In genomic region chr7:132296661-132297443, GRCm38 (mm10) we compare ENCODE assay signal across 18 mouse cellular contexts. TPM values are rescaled to one million over a fixed set of nuclear protein-coding genes. Genes with fewer than 3 reads are reported as not detected.
A peak's percentile ranks its signal among the peaks of the same experiment; 100 is the strongest.
DNase-seq lines count a peak whose midpoint lies in the region; ATAC-seq and TF ChIP-seq lines count a peak whose summit lies in the region.
"Had no signal": no experiment of that assay in that cellular context is flagged by ENCODE, and none has a peak within 500 bp of the region (broad histone marks: within the 10 kb centered on the region; RNA-seq: fewer than 3 reads in every experiment).

No protein-coding gene starts in this region.

- peak; percentile 63 for DNase-seq in adrenal gland, adult 2 months
- DNase-seq in adrenal gland, adult 18-20 months (ENCODE audit: low spot score in 2 of 2): no peak
- DNase-seq in heart, adult 8-10 months (ENCODE audit: low spot score): peak; percentile 40
- DNase-seq in heart, postnatal 10 days: no peak
- no peak for DNase-seq in neural tube, embryonic 10.5 days (ENCODE audit: extremely low spot score, low spot score)
- DNase-seq in stomach, postnatal 0 days (ENCODE audit: low spot score): no peak
- DNase-seq: gastrocnemius, postnatal 14 days; heart, postnatal 36 days; thymus, adult 18-20 months had no signal

- no peak for TF ChIP-seq EP300 in stomach, postnatal 0 days (optimal IDR thresholded peaks at IDR 0.05)

- H3K27me3 ChIP-seq in neural tube, embryonic 13.5 days: no peaks in the 10 kb centered on the region
- H3K27me3 ChIP-seq in stomach, postnatal 0 days (ENCODE audit: control insufficient read depth, insufficient read depth, low read length): no peaks in the 10 kb centered on the region
- H3K27me3 ChIP-seq in intestine, embryonic 16.5 days (replicated peaks; ENCODE audit: control insufficient read depth, insufficient read depth, low read length): no peaks in the 10 kb centered on the region
- H3K27me3 ChIP-seq: hindbrain, embryonic 15.5 days; limb, embryonic 13.5 days; liver, embryonic 15.5 days; midbrain, embryonic 13.5 days had no signal

- ATAC-seq in neural tube, embryonic 13.5 days (ENCODE audit: low read depth): no peak
- ATAC-seq in stomach, postnatal 0 days (ENCODE audit: low FRiP score, low TSS enrichment): no peak
- no peak for ATAC-seq in intestine, embryonic 16.5 days
- ATAC-seq: intestine, postnatal 0 days; midbrain, embryonic 13.5 days had no signal

- no peaks in the 10 kb centered on the region for H3K36me3 ChIP-seq in neural tube, embryonic 13.5 days
- no peaks in the 10 kb centered on the region for H3K36me3 ChIP-seq in stomach, postnatal 0 days (ENCODE audit: control insufficient read depth, insufficient read depth, low read length)
- H3K36me3 ChIP-seq in intestine, embryonic 16.5 days (ENCODE audit: control insufficient read depth, insufficient read depth, low read length): no peaks in the 10 kb centered on the region
- H3K36me3 ChIP-seq: forebrain, embryonic 10.5 days; heart, embryonic 10.5 days; hindbrain, embryonic 15.5 days; limb, embryonic 13.5 days; liver, embryonic 15.5 days; midbrain, embryonic 13.5 days had no signal

- TF ChIP-seq CTCF in stomach, postnatal 0 days (IDR thresholded peaks at IDR 0.05; ENCODE audit: low read depth): no peak

- 0 out of 2 replicates have a peak overlapping the region, but pooled peaks have one; percentile 13 for H3K27ac ChIP-seq in neural tube, embryonic 13.5 days (replicated peaks)
- H3K27ac ChIP-seq in stomach, postnatal 0 days (replicated peaks): 0 out of 2 replicates have a peak overlapping the region, but pooled peaks have one; percentile 18
- H3K27ac ChIP-seq in intestine, embryonic 16.5 days (ENCODE audit: low read length): no peak overlapping the region
- H3K27ac ChIP-seq: forebrain, embryonic 10.5 days; heart, embryonic 10.5 days; hindbrain, embryonic 15.5 days; limb, embryonic 13.5 days; liver, embryonic 15.5 days; midbrain, embryonic 13.5 days had no signal

- H3K4me1 ChIP-seq in neural tube, embryonic 13.5 days (replicated peaks): peaks cover 50% of the 10 kb centered on the region
- peaks cover 4% of the 10 kb centered on the region for H3K4me1 ChIP-seq in stomach, postnatal 0 days (replicated peaks; ENCODE audit: control insufficient read depth, insufficient read depth)
- peaks cover 33% of the 10 kb centered on the region for H3K4me1 ChIP-seq in intestine, embryonic 16.5 days (ENCODE audit: control insufficient read depth, insufficient read depth, low read length)
- H3K4me1 ChIP-seq: heart, embryonic 10.5 days; liver, embryonic 15.5 days had no signal

- H3K9me3 ChIP-seq in neural tube, embryonic 13.5 days: no peaks in the 10 kb centered on the region
- H3K9me3 ChIP-seq in stomach, postnatal 0 days (ENCODE audit: control insufficient read depth, low read length): no peaks in the 10 kb centered on the region
- no peaks in the 10 kb centered on the region for H3K9me3 ChIP-seq in intestine, embryonic 16.5 days (ENCODE audit: control insufficient read depth, low read length)
- H3K9me3 ChIP-seq: forebrain, embryonic 10.5 days; heart, embryonic 10.5 days; hindbrain, embryonic 15.5 days; limb, embryonic 13.5 days; liver, embryonic 15.5 days; midbrain, embryonic 13.5 days had no signal

- H3K4me3 ChIP-seq in neural tube, embryonic 13.5 days: no peak overlapping the region
- no peak overlapping the region for H3K4me3 ChIP-seq in stomach, postnatal 0 days (ENCODE audit: low read depth, low read length)
- no peak overlapping the region for H3K4me3 ChIP-seq in intestine, embryonic 16.5 days (ENCODE audit: low read length)
- H3K4me3 ChIP-seq: forebrain, embryonic 10.5 days; heart, embryonic 10.5 days; hindbrain, embryonic 15.5 days; limb, embryonic 13.5 days; liver, embryonic 15.5 days; midbrain, embryonic 13.5 days had no signal

- WGBS in neural tube, embryonic 13.5 days: 80% methylated on average over 4 of the region's 4 CpGs
- 44% methylated on average over 4 of the region's 4 CpGs for WGBS in stomach, postnatal 0 days
- 67% methylated on average over 4 of the region's 4 CpGs for WGBS in intestine, embryonic 16.5 days

- H3K4me2 ChIP-seq in neural tube, embryonic 13.5 days: no peak overlapping the region
- H3K4me2 ChIP-seq in stomach, postnatal 0 days (replicated peaks; ENCODE audit: low read depth): no peak overlapping the region
- H3K4me2 ChIP-seq in intestine, embryonic 16.5 days (ENCODE audit: low read depth, low read length): no peak overlapping the region
- H3K4me2 ChIP-seq: hindbrain, embryonic 15.5 days; limb, embryonic 13.5 days; liver, embryonic 15.5 days; midbrain, embryonic 13.5 days had no signal

- H3K9ac ChIP-seq in neural tube, embryonic 13.5 days: no peak overlapping the region
- no peak overlapping the region for H3K9ac ChIP-seq in stomach, postnatal 0 days (ENCODE audit: low read length)
- H3K9ac ChIP-seq in intestine, embryonic 16.5 days (ENCODE audit: low read depth, low read length): no peak overlapping the region
- H3K9ac ChIP-seq: hindbrain, embryonic 15.5 days; limb, embryonic 13.5 days; liver, embryonic 15.5 days; midbrain, embryonic 13.5 days had no signal

- intact Hi-C loops in heart, postnatal 10 days (cut with DNase I): no loop called here

RNA-seq across cellular contexts. Expression of gene Chst15, which starts 20.2 kb away (rescaled TPM):
- 10 to 100 TPM; 37.3 to 46.2 TPM for total RNA-seq in adrenal gland, adult 2 months (2021)
- polyA plus RNA-seq in adrenal gland, adult 2 months (2012; rRNA removed): 9.6 and 10.4 TPM in 2 replicates
- total RNA-seq in adrenal gland, adult 18-20 months (2021): 10 to 100 TPM; 34.1 to 43.9 TPM
- total RNA-seq in heart, adult 8-10 months (2022): 1 to 10 TPM; 5.5 to 8.9 (median 6.6) TPM
- 10 to 100 TPM; 15.3 to 16.7 TPM for total RNA-seq in heart, postnatal 10 days (2021)
- polyA plus RNA-seq in neural tube, embryonic 13.5 days (2015; fragmentation: Nextera tagmentation; extraction: Ambion mirVana): 21.9 and 22.5 TPM in 2 replicates
- polyA plus RNA-seq in stomach, postnatal 0 days (2015; fragmentation: Nextera tagmentation; extraction: Ambion mirVana): 11.5 and 12.1 TPM in 2 replicates
- polyA plus RNA-seq in intestine, embryonic 16.5 days (2015; fragmentation: Nextera tagmentation; extraction: Ambion mirVana): 20.6 and 21.1 TPM in 2 replicates

Comparison
In these comparisons a context has a peak if more than half of its experiments do, and no peak if none do; other contexts are left out.
1. DNase-seq: peak in adrenal gland, adult 2 months (single experiment) and heart, adult 8-10 months (single experiment); none in adrenal gland, adult 18-20 months (0 of 2), heart, postnatal 10 days (0 of 2), neural tube, embryonic 10.5 days (single experiment) and stomach, postnatal 0 days (single experiment).